Mouse (Mus musculus): ENCODE measurements at regions not wholly inside any gene's neighbourhood (a gene's known extent, or its start where the extent isn't known, plus 50 kb on each side); places are given as distances from the start of the nearest gene placed in this dataset.
A peak's percentile ranks its signal among the peaks of the same experiment; 100 is the strongest.

DNA sequence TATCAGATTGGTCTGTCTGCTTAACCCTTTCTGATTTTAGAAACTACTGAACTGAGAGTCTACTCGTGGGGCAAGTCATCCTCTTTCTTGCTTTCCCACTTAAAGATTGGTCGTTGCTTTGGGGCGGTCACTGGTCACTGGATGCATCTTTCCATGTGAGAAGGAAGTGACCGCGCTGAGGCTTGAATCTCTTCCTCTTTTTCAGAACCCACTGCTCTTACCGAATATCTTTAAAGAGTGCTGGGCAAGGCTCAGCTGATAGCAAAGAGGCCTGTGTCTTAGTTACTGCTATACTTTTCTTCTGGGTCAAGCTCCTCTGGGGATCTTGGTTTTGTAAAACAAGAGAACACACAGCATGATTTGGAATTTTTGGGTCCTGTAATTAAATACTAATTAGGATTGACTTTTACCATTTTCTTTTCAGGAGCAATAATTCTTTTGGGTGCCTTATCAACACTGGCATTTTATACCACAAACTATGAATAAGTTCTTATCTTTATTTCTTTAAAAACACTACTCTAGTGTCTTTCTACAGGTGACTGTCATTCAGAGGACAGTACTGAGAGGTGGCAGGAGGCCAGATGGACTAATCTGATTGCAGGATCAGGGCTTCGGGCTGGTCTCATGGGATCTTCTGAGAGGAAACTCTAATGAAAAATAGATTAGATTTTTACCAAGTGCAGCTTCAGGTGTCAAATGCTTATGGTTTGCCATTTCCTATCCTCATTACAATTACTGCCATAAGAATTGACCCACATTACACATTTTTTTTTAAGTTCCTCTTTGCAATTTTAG, 114.6 kb upstream of the Tom1l1 start:
- DNase-seq (ENCODE audit: extremely low spot score in 1 of 2, low spot score in 1 of 2) = no peak

DNA sequence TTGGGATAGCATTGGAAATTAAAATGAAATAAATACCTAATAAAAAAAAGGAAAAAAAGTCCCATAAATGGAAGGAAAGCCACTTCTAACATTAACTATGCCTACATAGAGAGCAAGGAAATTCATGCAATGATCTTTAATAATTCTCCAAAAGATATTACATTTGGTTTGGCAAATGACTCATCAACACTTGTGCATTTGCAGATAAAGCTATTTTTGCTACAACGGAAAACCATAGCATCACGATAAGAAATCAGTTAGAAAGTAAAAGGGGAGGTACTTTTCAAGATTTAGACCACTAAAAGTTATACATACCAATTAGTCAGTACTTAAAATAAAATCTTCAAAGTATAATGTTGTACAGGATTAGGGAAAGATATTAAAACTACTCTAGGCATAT, 109.4 kb upstream of the Tom1l1 start:
- DNase-seq (ENCODE audit: extremely low spot score in 1 of 2, low spot score in 1 of 2) = no peak

DNA sequence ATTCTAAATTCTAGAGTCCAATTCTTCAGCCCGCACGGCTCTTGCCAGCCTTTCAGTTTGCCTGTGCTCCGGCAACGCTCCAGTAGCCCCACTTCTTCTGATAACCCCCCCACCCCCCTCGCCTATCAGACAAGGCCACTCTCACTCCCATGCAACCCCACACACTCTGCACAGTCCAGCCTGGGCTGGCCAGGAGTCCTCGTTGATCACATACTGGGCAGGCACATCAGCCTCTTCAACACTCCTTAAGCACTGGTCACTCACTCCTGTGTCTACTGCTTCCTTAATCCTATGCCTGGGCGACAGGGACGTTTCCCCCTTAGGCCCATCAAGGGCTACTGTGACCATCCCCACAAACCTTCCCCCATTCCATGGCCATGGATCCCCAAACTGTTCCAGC, 95.4 kb upstream of the Tom1l1 start:
- DNase-seq (ENCODE audit: extremely low spot score in 1 of 2, low spot score in 1 of 2) = no peak

DNA sequence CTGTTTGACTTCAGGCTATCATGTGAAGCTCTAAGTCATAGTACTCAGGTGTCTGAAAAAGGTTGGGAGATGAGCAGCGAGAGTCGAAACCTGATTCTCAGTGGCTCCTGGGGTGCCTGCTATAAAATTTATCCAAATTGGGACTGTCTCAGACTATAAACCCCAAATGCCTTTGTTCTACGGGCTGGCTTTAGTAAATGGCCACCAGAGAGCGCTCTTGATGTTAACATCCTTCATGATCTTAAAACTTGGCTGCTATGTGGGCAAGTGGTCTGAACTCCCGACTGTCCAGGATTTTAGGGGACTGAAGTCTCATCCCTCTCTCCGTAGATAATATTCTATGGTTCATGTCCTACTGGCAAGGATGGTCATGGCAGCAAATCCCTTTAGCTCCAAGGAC, 94.8 kb upstream of the Tom1l1 start:
- peak; percentile 11 to 53 for DNase-seq (ENCODE audit: extremely low spot score in 1 of 2, low spot score in 1 of 2)

DNA sequence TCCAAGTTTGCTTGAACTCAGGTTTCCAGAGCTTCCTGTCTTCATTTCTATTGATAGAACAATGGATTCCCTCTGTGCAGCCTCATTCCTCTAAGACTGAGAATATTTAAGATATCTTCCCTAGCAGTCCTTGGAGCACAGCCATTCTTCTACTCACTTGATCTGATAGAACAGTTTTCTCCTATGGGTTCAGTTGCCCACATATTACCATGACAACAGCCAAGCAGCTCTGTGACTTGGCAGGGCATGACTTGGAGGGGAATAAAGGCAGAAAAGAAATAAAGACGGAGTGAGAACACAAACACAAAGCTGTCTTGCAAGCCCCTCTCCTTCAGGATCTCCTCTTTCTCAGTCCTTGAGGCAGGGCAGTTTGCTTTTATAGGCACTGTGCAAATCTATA, 87.6 kb upstream of the Tom1l1 start:
- DNase-seq (ENCODE audit: extremely low spot score in 1 of 2, low spot score in 1 of 2) = peak; percentile 8 to 50

DNA sequence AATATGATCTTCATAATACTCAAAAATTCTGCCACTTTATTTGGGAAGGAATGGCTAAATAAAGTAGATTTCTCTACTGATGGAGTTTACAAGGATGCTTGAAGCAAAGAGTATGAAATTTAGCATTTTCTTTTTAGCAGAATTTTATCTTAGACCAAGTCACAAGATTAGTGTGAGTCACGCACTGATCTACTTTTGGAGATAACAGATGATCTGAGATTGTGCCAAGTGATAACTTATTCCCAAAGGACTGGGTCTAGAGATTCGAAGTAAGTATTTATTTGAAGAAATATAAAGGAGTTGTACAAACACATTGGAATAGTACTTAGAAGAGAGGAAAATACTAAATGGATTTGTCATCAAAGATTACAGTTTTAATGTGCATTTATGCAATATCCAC, 67.8 kb upstream of the Tom1l1 start:
- DNase-seq (ENCODE audit: extremely low spot score in 1 of 2, low spot score in 1 of 2) = peak; percentile 7 to 68

DNA sequence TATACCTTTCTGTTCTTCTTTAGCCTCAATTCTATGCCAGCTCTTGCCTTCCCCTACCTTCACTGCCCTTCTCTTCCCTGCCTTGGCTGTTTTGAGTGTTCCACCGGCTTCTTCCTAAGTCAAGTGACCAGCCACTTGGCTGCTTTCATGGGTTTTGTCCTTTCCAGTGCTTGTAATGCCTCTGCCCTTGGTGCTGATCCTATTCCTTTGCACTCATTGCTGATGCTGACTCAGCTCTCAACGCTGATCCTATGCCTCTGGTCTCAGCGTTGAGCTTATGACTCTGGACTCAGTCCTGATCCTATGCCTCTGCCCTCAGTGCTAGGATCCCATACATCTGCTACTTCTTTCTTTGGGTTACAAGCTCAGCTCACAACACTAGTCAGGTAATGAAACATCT, 60.3 kb upstream of the Tom1l1 start:
- no peak for DNase-seq (ENCODE audit: extremely low spot score in 1 of 2, low spot score in 1 of 2)

DNA sequence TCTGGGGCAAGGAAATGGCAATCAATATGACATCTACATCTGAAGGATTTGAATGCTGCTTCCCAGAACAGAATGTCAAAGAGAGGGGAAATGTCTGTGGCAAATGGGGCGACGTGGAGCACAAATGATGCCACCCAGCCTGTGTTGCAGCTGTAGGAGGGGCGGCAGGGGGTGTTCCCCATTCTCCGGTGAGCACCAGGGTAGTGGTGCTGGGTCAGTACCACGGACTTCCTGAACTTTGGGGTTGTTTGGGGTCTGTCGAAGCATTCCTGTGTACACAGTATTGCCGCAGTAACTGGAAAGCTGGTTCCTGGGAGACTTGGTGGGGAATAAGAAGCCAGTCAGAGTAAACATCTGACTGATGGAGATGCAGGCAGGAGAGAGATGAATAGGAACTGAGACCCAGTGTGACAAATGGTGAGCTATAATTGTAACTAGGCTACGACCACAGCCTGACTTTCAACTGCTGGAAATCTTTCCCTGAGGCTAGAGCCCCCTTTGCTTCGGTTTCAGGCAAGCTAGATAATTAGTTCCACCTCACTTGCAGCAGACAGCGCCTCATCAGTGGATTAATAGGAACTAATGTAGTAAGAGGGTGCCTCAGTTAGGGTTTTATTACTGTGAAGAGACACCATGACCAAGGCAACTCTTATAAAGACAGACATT, 53.9 kb upstream of the Tom1l1 start:
- DNase-seq (ENCODE audit: extremely low spot score in 1 of 2, low spot score in 1 of 2) = no peak

DNA sequence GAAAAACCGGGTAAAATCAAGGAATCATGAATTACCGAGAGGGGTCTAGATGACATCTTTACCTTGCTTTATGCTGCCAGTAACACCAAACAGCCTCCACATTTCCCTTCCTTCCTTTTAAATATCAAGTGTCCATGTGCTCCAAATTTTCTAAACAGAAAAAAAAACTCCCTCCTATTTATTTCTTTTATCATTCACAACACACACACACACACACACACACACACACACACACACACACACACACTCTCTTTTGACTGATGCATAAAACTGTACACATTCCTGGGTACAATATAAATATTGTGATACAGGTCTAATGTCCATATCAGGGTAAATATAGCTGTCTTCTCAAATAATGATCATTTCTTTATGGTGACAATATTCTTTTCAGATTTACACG, 51.3 kb upstream of the Tom1l1 start:
- DNase-seq (ENCODE audit: extremely low spot score in 1 of 2, low spot score in 1 of 2) = no peak

DNA sequence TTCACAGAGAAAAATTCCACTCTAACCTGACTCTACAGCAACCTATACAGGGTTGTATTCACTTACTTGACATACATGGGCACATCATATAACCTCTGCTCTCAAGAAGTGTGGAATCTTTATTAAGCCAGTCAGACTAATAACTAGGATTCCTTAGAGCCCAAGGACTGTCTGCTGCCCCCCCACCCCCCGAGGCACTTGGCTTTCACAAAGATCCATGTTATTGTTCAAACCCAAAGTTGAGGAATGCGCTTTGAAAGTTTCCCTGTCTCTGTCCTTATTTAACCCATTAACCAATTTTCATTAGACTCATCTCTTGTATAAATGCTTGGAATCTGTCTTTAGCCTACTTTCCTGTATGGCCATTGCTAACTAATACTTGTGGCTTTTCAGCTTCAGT, 50.6 kb upstream of the Tom1l1 start:
- DNase-seq (ENCODE audit: extremely low spot score in 1 of 2, low spot score in 1 of 2) = no peak
